Mouse (Mus musculus) myocyte (in vitro differentiated cells): ENCODE results near the gene Akap13.

Experiments used
- CEBPB ChIP-seq: IDR thresholded peaks from 2 replicates; pipeline ENCODE4 v1.6.1; 2011; ENCODE audit warnings: mild to moderate bottlenecking, moderate library complexity; ENCODE audit not compliant: poor library complexity, insufficient read depth, severe bottlenecking
- MAX ChIP-seq: IDR thresholded peaks from one replicate; pipeline ENCODE4 v1.6.1; 2011; ENCODE audit warnings: low read depth, mild to moderate bottlenecking, control low read depth

GRCm38 (mm10) chr7:75619875-75620274 is 164.5 kb downstream of the Akap13 start:
- TF ChIP-seq CEBPB (no peak), MAX (no peak)
